Mouse (Mus musculus) intestine, postnatal 0 days (tissue): ENCODE data around the gene Srpk3. TPM values are rescaled to one million over a fixed set of nuclear protein-coding genes. Genes with fewer than 3 reads are reported as not detected.

Source experiments
- ATAC-seq: fragments of 200-750 bp; cut with Nextera tagmentation; 2 replicates; pipeline ENCODE4 v1.8.0; 2017; ENCODE audit warnings: mild to moderate bottlenecking, moderate TSS enrichment, moderate library complexity
- H3K27ac ChIP-seq: fragments of 300-500 bp; sonication (generic); 2 replicates; pipeline ENCODE4 v1.5.1; 2014; ENCODE audit warnings: mild to moderate bottlenecking, low read depth, low read length, moderate library complexity
- H3K27me3 ChIP-seq: fragments of 300-500 bp; sonication (generic); replicated peaks from 2 replicates; pipeline ENCODE4 v1.6.1; 2014; ENCODE audit warnings: low read length, mixed read lengths; ENCODE audit not compliant: control insufficient read depth, insufficient read depth
- H3K36me3 ChIP-seq: fragments of 300-500 bp; sonication (generic); 2 replicates; pipeline ENCODE4 v1.6.1; 2014; ENCODE audit warnings: mild to moderate bottlenecking, moderate library complexity; ENCODE audit not compliant: control insufficient read depth, insufficient read depth
- H3K4me1 ChIP-seq: fragments of 300-500 bp; sonication (generic); replicated peaks from 2 replicates; pipeline ENCODE4 v1.6.1; 2014; ENCODE audit warnings: antibody characterized with exemption, low read length, mixed read lengths; ENCODE audit not compliant: control insufficient read depth, insufficient read depth
- H3K4me2 ChIP-seq: fragments of 300-500 bp; sonication (generic); replicated peaks from 2 replicates; pipeline ENCODE4 v1.6.1; 2014; ENCODE audit warnings: low read depth, mild to moderate bottlenecking, moderate library complexity
- H3K4me3 ChIP-seq: fragments of 300-500 bp; sonication (generic); 2 replicates; pipeline ENCODE4 v1.5.1; 2014; ENCODE audit warnings: low read depth, low read length
- H3K9ac ChIP-seq: fragments of 300-500 bp; sonication (generic); 2 replicates; pipeline ENCODE4 v1.6.1; 2014; ENCODE audit warnings: mild to moderate bottlenecking, low read depth, low read length
- H3K9me3 ChIP-seq: fragments of 300-500 bp; sonication (generic); 2 replicates; pipeline ENCODE4 v1.6.1; 2016; ENCODE audit warnings: mixed run types; ENCODE audit not compliant: control insufficient read depth
- CTCF ChIP-seq: sonication (generic); IDR thresholded peaks from 2 replicates; pipeline ENCODE4 v1.5.1; 2016; ENCODE audit warnings: low read depth, mild to moderate bottlenecking, control low read depth, antibody characterized with exemption, moderate library complexity
- WGBS: fragments of 180-500 bp; shearing (Covaris S2); extraction: QIAGEN DNeasy Blood & Tissue Kit; methylation state at CpG from one replicate; pipeline ENCODE4 v1.1.7; 2014; 5-methylcytosine and 5-hydroxymethylcytosine counted together
- polyA plus RNA-seq: library from polyadenylated mRNA; unstranded; fragments of >200 nt; fragmentation: Nextera tagmentation; extraction: Ambion mirVana; gene quantifications from 2 replicates; pipeline ENCODE4 v1.2.1, GENCODE M21; 2015

Srpk3 gene
- polyA plus RNA-seq, 1 experiment from 2014 or later: 0.90 TPM

DNA sequence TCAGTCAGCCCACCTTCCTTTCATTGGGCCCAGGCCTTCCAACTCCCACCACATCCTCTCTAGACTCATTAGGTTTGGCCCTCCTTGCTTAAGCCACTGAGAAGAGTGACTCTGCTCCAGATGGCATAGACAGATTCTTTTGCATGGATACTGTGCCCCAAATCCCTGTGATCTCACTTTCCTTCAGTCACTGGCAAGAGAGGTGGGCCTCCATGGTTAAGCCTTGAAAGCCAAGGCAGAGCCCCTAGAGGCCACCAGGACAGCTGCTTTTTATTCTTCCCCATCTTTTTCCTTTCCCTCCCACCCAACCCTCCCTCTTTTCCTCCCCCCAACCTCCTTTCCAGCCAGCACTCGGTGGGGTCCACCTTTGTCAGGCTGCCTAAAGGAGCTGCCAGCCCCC is 19.3 kb downstream of the Srpk3 start:
- no peak overlapping the region for H3K4me3 ChIP-seq
- ATAC-seq: no peak

DNA sequence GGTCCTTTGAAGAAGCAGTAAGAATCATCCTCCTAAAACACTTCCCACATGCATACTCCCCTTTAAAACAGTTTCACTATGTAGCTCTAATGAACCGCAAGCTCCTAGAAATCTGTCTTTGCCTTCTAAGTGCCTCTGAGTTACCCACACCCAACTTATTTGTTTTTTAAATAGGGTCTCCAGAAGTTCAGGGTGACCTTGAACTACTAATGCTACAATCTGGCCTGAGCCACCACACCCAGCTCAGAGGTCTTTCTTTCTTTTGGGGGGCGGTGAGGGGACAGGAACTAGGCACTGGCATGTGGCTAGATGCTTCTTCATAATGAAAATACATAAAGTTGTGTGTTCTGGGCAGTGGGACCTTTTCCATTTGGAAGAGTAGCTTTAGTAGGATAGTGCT is 23.3 kb downstream of the Srpk3 start:
- Histone ChIP-seq H3K4me2 (no peak overlapping the region), H3K27me3 (no peaks in the 10 kb centered on the region), H3K4me3 (no peak overlapping the region), H3K9ac (no peak overlapping the region), H3K36me3 (no peaks in the 10 kb centered on the region), H3K9me3 (no peaks in the 10 kb centered on the region), H3K27ac (no peak overlapping the region), H3K4me1 (no peaks in the 10 kb centered on the region)
- 81% methylated on average over 2 of the region's 2 CpGs for WGBS
- no peak for ATAC-seq
- no peak for TF ChIP-seq CTCF

More for the DNA sequence above, 19.3 kb downstream of the Srpk3 start:
- 33% methylated on average over 1 of the region's 1 CpGs for WGBS
- Histone ChIP-seq H3K9ac (no peak overlapping the region), H3K36me3 (peaks cover 8% of the 10 kb centered on the region; the same call in 1 of the 2 replicates), H3K27ac (no peak overlapping the region), H3K27me3 (no peaks in the 10 kb centered on the region), H3K9me3 (no peaks in the 10 kb centered on the region), H3K4me1 (no peaks in the 10 kb centered on the region), H3K4me2 (no peak overlapping the region)
- TF ChIP-seq CTCF: no peak

DNA sequence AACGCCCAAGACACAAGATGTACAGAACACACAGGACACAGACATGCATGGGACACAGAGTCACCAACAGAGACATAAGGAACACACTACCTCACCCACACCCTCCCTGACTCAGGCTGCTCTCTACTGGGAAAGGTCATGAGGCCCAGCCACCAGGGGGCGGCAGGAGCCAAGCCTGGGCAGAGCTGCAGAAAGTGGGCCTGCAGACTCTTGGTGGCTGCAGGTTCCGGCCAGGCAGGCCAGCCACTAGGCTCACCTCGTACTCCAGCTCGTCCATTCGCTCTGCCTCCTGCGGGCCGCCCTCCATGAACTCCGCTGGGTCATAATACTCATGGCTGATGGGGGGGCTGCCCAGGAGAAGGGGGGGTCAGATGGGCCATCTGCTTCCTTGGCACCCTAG is 24.3 kb downstream of the Srpk3 start:
- H3K4me2 ChIP-seq: no peak overlapping the region
- 38% methylated on average over 9 of the region's 9 CpGs for WGBS
- H3K4me3 ChIP-seq: no peak overlapping the region
- ATAC-seq: peak; percentile 69
- no peaks in the 10 kb centered on the region for H3K4me1 ChIP-seq
- H3K27ac ChIP-seq: no peak overlapping the region
- no peak overlapping the region for H3K9ac ChIP-seq
- no peaks in the 10 kb centered on the region for H3K27me3 ChIP-seq
- no peaks in the 10 kb centered on the region for H3K36me3 ChIP-seq
- peak; percentile 91 for TF ChIP-seq CTCF
- H3K9me3 ChIP-seq: no peaks in the 10 kb centered on the region

DNA sequence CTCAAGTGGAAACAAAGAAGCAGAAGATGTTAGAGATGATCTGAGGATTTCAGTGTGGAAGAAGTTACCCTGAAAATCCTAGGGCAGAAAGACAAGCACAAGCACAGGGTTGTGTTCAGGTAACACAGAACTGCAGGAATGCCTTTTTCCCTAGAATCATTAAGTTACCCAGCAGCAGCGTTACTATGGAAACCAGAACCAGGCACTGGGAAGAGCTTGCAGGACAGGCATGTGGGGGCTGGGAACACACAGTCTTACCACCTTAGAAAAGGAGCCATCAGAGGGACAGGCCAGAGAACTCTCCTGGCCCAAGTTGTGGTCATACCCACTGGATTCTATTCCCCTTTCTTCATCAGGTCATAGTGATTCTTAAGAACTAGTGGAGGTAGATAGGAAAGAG is 31.6 kb downstream of the Srpk3 start:
- H3K36me3 ChIP-seq: no peaks in the 10 kb centered on the region
- no peak overlapping the region for H3K4me3 ChIP-seq
- no peak overlapping the region for H3K9ac ChIP-seq
- no peak overlapping the region for H3K4me2 ChIP-seq
- no peaks in the 10 kb centered on the region for H3K4me1 ChIP-seq
- 62% methylated on average over 1 of the region's 1 CpGs for WGBS
- no peaks in the 10 kb centered on the region for H3K9me3 ChIP-seq
- TF ChIP-seq CTCF: no peak
- no peaks in the 10 kb centered on the region for H3K27me3 ChIP-seq
- ATAC-seq: no peak
- no peak overlapping the region for H3K27ac ChIP-seq

DNA sequence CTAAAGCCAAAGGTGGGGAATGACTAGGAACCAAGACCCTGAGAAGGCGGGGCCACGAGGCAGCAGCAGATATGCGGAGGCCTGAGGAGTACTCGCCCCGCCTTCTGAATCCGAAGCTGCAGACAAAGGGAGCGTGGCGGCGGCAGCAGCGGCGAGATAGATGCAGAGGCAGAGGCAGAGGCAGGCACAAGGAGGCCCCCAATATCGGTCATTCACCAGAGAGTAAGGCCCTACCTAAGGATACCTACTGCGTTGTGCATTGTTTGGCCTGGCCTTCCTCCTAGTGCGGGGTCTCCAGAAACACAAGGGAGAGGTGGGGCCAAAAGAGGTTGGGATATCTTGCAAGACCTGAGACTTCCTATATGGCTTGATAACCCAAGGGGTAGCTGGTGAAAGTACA is 40.9 kb downstream of the Srpk3 start:
- no peak for TF ChIP-seq CTCF
- ATAC-seq: no peak
- H3K27me3 ChIP-seq: no peaks in the 10 kb centered on the region
- no peak overlapping the region for H3K27ac ChIP-seq
- H3K36me3 ChIP-seq: no peaks in the 10 kb centered on the region
- WGBS: 26% methylated on average over 14 of the region's 14 CpGs
- H3K9ac ChIP-seq: no peak overlapping the region
- H3K4me3 ChIP-seq: no peak overlapping the region
- H3K9me3 ChIP-seq: no peaks in the 10 kb centered on the region
- peak overlapping the region; percentile 38 for H3K4me2 ChIP-seq
- H3K4me1 ChIP-seq: no peaks in the 10 kb centered on the region

DNA sequence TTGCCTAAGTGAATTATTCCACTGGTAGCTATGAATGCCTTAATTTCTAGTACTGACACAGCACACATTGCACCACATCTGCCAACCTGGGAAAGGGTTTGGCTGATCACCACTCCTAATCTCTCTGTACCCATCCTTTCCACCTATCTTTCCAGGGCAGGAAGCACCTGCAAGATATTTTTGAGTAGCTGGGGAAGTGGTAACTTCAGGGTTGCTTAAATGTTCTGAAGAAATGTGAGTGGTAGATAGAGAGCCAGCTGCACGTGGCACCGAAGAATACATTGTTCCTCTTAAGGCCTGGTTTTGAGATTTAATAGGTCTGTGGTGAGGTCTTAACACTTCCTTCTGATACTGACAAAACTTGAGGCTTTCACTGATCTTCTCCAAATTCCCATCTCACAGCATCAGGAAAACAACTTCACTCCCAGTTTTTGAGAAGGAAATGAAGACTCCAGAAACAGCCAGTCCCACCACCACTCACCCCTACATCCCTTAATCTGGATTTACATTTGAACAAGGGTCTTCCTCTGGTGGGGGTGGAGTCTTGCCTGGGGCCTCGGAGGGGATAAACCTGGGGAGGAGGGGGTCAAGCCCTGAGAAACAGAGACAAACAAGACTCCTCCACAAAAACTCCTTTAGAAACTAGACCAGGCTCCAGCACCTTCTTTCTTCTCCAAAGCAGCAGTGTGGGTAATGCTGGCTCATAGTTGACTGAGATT is 42.5 kb downstream of the Srpk3 start:
- TF ChIP-seq CTCF: no peak
- H3K27me3 ChIP-seq: no peaks in the 10 kb centered on the region
- H3K36me3 ChIP-seq: no peaks in the 10 kb centered on the region
- no peaks in the 10 kb centered on the region for H3K9me3 ChIP-seq
- no peak overlapping the region for H3K9ac ChIP-seq
- no peaks in the 10 kb centered on the region for H3K4me1 ChIP-seq
- H3K4me3 ChIP-seq: no peak overlapping the region
- WGBS: 61% methylated on average over 3 of the region's 3 CpGs
- no peak overlapping the region for H3K27ac ChIP-seq
- H3K4me2 ChIP-seq: no peak overlapping the region
- no peak for ATAC-seq

DNA sequence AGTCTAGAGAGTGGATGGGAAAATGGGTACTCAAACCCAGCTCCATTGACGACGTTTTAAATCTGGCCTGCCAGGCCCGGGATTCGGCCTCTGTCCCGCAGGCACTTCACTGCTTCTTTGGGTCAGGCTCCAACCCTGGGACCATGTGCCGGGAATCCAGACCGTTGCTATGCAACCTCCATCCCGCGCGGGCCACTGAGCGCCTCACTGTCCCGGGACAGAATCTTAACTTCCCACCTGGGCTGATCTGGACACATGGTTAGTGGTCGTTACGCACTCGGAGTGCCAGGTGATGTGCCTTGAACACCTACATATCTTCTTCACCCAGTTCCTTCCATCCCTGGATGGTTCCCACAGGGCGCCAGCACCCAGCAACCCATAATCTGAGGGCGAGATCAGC is 49.5 kb downstream of the Srpk3 start:
- Histone ChIP-seq H3K9me3 (no peaks in the 10 kb centered on the region), H3K4me1 (no peaks in the 10 kb centered on the region), H3K36me3 (no peaks in the 10 kb centered on the region), H3K27me3 (peaks cover 5% of the 10 kb centered on the region; the same call in 1 of the 2 replicates), H3K27ac (no peak overlapping the region), H3K4me2 (peak overlapping the region; percentile 75), H3K9ac (no peak overlapping the region), H3K4me3 (peak overlapping the region; percentile 50; the same call in 1 of the 2 replicates)
- no peak for ATAC-seq
- TF ChIP-seq CTCF: no peak
- WGBS: 29% methylated on average over 17 of the region's 17 CpGs
